Mouse (Mus musculus): ENCODE results near the gene Ctnnbip1.

GRCm38 (mm10) chr4:149568622-149569021, 50.6 kb downstream of the Ctnnbip1 start:
- no peak for TF ChIP-seq CTCF (IDR thresholded peaks at IDR 0.05; ENCODE audit: insufficient read depth, low read depth, low read length)
- TF ChIP-seq POLR2A (IDR thresholded peaks at IDR 0.05; ENCODE audit: insufficient read depth, low read depth, low read length), result no peak
